Mouse (Mus musculus): ENCODE results near the gene Itgb1bp1.
A peak's percentile ranks its signal among the peaks of the same experiment; 100 is the strongest.

Itgb1bp1 gene

GRCm38 (mm10) chr12:21286243-21286622 is at the start of gene Itgb1bp1:
Itgb1bp1 (minus strand) TSS chr12:21286284.
- peak; percentile 98 for DNase-seq (ENCODE audit: low read depth, low spot score)

GRCm38 (mm10) chr12:21335869-21336268 is 49.8 kb upstream of the Itgb1bp1 start:
- peak; percentile 63 for DNase-seq (ENCODE audit: low read depth, low spot score)

GRCm38 (mm10) chr12:21333766-21334165 is 47.7 kb upstream of the Itgb1bp1 start:
- no peak for DNase-seq (ENCODE audit: low read depth, low spot score)

- DNase-seq (ENCODE audit: low read depth, low spot score): no peak
Measured at GRCm38 (mm10) chr12:21333021-21333420, 46.9 kb upstream of the Itgb1bp1 start.

GRCm38 (mm10) chr12:21331711-21332110 is 45.6 kb upstream of the Itgb1bp1 start:
- no peak for DNase-seq (ENCODE audit: low read depth, low spot score)

GRCm38 (mm10) chr12:21330961-21331576 is 45.0 kb upstream of the Itgb1bp1 start:
- no peak for DNase-seq (ENCODE audit: low read depth, low spot score)

- no peak for DNase-seq (ENCODE audit: low read depth, low spot score)
Measured at GRCm38 (mm10) chr12:21329661-21330400, 43.7 kb upstream of the Itgb1bp1 start.

GRCm38 (mm10) chr12:21326325-21326724 is 40.2 kb upstream of the Itgb1bp1 start:
- DNase-seq (ENCODE audit: low read depth, low spot score): no peak

- no peak for DNase-seq (ENCODE audit: low read depth, low spot score)
Measured at GRCm38 (mm10) chr12:21325266-21325665, 39.2 kb upstream of the Itgb1bp1 start.

- no peak for DNase-seq (ENCODE audit: low read depth, low spot score)
Measured at GRCm38 (mm10) chr12:21324101-21324500, 38.0 kb upstream of the Itgb1bp1 start.

GRCm38 (mm10) chr12:21322856-21323255 is 36.8 kb upstream of the Itgb1bp1 start:
- DNase-seq (ENCODE audit: low read depth, low spot score): no peak

GRCm38 (mm10) chr12:21322296-21322695 is 36.2 kb upstream of the Itgb1bp1 start:
- no peak for DNase-seq (ENCODE audit: low read depth, low spot score)

- no peak for DNase-seq (ENCODE audit: low read depth, low spot score)
Measured at GRCm38 (mm10) chr12:21321170-21321569, 35.1 kb upstream of the Itgb1bp1 start.

- no peak for DNase-seq (ENCODE audit: low read depth, low spot score)
Measured at GRCm38 (mm10) chr12:21320317-21320716, 34.2 kb upstream of the Itgb1bp1 start.

GRCm38 (mm10) chr12:21318143-21318895 is 32.2 kb upstream of the Itgb1bp1 start:
- DNase-seq (ENCODE audit: low read depth, low spot score): peak; percentile 87

GRCm38 (mm10) chr12:21316869-21317265 is 30.8 kb upstream of the Itgb1bp1 start:
- DNase-seq (ENCODE audit: low read depth, low spot score): no peak

GRCm38 (mm10) chr12:21315923-21316868 is 30.1 kb upstream of the Itgb1bp1 start, which contains the start of gene Iah1:
Iah1 (plus strand) TSS chr12:21316389.
- DNase-seq (ENCODE audit: low read depth, low spot score): peak; percentile 95

- DNase-seq (ENCODE audit: low read depth, low spot score): no peak
Measured at GRCm38 (mm10) chr12:21312201-21312600, 26.1 kb upstream of the Itgb1bp1 start.

- no peak for DNase-seq (ENCODE audit: low read depth, low spot score)
Measured at GRCm38 (mm10) chr12:21306721-21307120, 20.6 kb upstream of the Itgb1bp1 start.

GRCm38 (mm10) chr12:21305741-21306140 is 19.7 kb upstream of the Itgb1bp1 start:
- DNase-seq (ENCODE audit: low read depth, low spot score): no peak

GRCm38 (mm10) chr12:21302361-21302783 is 16.3 kb upstream of the Itgb1bp1 start:
- DNase-seq (ENCODE audit: low read depth, low spot score): no peak
